Mouse (Mus musculus): ENCODE measurements around the gene Rnf40.

Rnf40 gene

DNA sequence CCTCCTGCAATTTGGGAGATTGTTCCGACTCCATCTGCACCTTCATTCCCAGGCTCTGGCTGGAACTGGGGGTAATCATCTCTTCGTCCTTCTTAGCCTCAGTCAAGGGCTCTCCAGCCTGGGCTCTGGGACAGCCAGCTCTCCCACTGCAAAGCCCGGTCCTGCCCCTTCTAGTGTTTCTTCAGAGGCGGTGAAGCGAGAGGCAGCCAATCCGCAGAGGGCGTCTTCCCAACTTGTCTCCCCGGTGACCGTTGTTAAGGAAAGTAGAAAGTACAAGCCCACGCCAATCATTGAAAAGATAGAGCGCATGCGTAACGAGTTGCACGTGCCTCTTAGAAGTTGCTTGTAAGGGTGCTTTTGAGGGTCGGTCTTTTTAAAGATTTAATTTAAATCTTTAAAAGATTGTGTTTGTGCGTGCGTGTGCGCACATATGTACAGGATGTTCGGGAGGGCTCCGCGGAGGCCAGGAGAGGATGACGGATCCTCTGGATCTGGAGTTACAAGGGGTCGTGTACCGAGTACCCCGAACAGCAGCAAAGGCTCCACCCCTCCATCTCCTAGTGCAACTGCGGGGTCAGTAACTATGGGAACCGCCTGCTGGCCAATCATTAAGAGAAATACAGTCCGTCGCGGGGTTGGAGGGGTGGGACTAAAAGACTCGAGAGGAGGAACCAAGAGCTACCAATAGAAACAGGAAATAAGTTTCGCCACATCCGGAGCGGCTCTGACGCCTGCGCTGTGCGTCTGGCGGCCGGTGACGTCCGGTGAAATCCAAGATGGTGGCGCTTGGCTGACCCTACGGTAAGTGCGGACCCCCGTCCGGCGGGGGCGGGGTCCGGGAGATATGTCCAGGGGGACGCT lies at the start of gene Rnf40, which contains the start of gene Ccdc189:
TSS of gene Rnf40 (plus strand) at position 757 of the 861 bp plus-strand sequence.
TSS of gene Ccdc189 (minus strand) at position 585 of the 861 bp plus-strand sequence.
- in situ Hi-C loops (cut with MboI, MseI), result no loop called here

DNA sequence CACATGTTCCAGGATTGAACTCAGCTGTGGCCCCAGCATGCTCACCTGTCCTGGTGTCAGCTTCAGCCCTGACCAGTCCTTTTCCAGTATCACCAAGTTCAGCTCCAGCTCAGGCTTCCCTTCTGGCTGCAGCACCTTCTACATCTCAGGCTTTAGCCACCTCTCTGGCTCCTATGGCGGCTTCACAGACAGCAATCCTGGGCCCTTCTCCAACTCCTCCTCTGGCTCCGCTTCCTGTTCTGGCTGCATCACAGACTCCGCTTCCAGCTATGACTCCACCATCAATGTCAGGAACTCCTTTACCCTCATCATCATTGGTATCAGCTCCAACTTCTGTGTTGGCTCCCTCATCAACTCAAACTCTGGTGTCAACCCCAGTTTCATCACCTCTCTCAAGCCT lies 46.9 kb upstream of the Rnf40 start:
- in situ Hi-C loops (cut with MboI, MseI), result loop anchor here (25.0 kb wide), 1 partner anchor 229 kb away; no protein-coding TSS in a partner anchor

DNA sequence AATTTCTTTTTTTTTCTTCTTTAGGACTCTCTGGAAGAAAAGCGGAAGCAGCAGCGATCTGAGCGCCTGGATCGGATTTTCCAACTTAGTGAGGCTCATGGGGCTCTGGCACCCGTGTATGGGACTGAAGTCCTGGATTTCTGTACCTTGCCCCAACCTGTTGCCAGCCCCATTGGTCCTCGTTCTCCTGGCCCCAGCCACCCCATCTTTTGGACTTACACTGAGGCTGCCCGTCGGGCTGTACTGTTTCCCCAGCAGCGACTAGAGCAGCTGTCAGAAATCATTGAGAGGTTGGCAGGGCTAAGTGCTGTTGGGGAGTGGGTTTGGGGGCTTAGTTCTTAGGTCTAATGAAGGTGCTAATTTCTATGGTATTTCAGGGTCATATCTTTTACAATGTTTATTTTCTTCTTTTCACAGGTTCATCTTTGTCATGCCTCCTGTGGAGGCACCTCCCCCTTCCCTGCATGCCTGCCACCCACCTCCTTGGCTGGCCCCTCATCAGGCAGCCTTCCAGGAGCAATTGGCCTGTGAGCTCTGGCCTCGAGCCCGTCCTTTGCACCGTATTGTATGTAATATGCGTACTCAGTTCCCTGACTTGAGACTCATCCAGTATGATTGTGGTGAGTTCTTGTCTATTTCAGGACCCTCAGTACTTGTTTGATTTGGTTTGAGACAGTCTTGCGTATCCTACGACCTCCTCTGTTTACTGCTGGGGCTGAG lies 39.3 kb upstream of the Rnf40 start:
- in situ Hi-C loops (cut with MboI, MseI), result loop anchor here (25.0 kb wide), 1 partner anchor 237 kb away; no protein-coding TSS in a partner anchor

DNA sequence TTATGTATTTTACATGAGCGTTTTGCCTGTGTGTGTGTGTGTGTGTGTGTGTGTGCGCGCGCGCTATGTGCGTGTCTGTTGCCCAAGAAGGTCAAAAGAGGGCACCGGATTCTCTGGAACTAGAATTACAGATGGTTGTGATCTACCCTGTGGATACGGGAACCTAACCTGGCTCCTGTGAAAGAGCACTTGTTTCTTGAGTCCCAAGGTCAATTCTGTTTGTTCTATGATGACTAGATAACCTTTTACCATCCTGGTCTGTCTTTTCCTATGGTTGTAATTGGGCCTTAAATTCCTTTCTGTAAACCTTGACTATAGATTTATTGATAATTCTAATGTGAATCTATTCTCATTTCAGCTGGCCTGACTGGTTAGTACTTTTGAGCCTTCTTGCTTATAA lies 37.0 kb upstream of the Rnf40 start:
- in situ Hi-C loops (cut with MboI, MseI), result no loop called here

DNA sequence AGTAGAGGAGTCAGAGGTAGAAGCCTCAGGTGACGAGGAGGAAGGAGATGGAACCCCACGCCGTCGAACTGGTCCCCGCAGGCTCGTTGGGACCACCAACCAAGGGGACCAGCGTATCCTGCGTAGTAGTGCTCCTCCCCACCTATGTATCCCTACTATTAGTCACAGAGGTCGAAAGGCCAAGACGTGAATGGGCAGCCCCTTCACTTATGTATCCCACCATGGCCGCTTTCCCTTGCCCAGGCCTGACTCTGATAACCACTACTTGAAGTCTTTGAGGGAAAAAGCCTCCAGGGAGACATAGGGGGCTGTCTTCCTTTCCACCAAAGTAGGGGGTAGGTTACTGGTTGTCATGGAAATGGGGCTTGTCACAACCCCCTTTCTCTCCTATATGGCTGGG lies 28.0 kb upstream of the Rnf40 start:
- in situ Hi-C loops (cut with MboI, MseI), result no loop called here

DNA sequence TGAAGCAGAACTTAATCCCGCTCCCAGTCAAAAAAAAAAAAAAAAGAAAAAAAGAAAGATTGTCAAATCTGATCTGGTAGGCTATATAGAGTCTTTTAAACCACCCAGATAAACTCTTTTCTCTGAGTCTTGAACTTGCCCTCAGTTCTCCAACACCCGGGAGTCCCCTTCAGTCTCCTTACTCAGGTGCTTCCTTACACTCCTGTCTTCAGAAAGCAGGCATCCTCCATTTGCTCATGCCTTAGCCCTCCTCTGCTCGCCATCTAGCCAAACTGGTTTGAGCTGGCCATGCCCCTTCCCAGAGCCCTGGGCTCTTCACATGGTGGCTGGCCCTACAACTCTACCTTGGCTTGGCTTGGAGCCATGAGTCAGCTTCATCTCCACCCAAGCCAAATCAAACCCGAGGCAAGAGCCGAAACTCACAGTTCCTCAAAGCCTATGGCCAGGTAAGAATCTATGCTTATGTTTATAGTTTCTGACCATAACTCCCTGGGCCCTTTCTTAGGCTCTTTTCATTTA lies 27.2 kb upstream of the Rnf40 start, which contains the start of gene Tmem265:
TSS of gene Tmem265 (plus strand) at position 51 of the 519 bp plus-strand sequence.
- in situ Hi-C loops (cut with MboI, MseI), result no loop called here

DNA sequence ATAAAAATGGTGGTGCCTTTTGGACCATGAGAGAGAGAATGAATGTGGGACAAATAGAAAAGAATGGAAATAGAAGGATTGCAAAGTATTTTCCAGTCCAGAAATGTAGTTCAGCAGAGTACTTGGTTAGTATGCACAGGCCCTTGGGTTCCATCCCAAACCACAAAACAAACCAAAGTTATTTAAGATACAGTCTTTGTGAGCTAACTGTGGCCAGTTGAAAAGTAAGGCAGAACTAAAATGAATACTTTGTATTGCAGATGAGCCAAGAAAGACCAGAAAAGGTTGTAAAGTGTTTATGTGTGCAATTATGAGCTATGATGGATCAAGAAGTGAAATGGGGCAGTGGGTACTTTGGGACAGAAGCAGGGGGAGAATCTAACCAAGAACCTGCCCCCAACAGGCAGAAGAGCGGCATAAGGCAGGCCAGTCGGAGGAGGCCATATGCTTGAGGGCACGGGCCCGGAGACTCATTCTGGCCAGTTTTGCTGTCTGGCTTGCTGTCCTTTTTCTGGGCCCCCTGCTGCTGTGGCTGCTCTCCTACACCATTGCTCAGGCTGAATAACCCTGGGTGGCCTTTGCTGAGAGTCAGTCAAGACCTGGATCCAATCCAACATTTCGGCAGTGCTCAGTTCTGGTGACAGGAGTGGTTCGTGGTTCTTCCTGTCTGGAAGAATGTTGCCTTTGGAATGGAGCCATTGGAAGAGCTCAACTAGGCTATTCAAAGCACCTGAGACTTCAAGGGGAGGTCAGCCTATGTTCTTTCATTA lies 24.0 kb upstream of the Rnf40 start:
- in situ Hi-C loops (cut with MboI, MseI), result no loop called here

DNA sequence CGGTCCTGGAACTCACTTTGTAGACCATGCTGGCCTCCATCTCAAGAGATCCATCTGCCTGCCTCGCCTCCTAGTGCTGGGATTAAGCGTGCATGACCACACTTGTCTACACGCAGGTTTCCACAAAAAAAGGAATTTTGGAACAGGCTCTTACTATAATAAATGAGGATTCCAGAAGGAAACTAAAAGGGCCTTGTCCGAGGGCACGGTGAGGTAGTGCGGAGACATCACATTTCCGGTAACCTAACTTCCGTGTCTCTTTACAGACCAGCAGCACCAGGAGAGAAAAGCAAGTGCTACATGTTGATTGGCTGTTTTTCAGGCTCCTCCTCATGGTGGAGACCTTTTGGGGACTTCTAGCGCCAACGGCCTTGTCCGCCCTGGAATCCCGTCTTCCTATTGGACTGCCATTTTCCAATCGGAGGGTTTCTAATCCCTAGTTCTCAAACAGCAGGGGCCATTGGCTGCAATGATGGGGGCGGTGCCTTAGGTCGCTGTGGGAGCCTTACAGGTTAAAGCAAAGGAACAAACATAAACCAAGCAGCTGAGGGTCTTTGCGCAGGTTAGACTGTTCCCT lies 15.6 kb upstream of the Rnf40 start, which contains the start of gene Phkg2:
TSS of gene Phkg2 (plus strand) at position 446 of the 577 bp plus-strand sequence.
- in situ Hi-C loops (cut with MboI, MseI), result no loop called here

DNA sequence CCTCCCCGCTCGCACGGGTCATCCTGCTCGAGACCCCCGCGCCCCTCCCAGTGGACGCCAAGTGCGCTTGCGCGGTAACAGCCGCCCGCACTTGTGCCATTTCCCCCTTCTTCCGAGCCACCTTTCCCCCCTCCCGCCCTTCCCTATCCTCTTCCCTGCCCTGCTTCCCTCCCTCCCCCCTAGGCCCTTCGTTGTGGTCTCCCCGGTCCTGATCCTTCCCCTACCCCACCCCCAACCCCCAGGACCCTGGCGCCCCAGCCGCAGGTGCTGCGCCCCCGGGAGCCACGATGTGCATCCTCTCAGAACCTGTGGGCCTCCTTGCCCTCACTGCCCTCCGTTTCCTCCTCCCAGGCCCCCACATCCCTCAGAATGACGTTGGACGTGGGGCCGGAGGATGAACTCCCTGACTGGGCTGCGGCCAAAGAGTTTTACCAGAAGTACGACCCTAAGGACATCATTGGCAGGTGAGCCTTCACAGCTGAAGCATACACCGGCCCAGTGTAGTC lies 15.0 kb upstream of the Rnf40 start:
- in situ Hi-C loops (cut with MboI, MseI), result no loop called here

DNA sequence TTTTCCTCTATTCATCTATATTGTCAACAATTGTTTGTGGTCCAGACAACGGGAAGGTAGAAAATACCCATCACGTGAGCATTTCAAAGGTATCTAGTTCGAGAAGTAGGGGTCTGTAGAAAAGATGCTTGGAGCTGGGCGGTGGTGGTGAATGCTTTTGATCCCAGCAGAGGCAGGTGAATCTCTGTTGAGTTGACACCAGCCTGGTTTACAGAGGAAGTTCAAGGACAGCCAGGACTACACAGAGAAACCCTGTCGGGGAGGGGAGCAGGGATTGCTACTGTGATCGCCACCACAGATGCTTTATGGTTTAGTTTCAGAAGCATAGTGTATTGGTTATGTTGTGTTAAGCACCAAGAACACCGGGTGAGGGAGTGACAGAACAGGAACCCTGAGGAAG lies 14.5 kb upstream of the Rnf40 start:
- in situ Hi-C loops (cut with MboI, MseI), result no loop called here

DNA sequence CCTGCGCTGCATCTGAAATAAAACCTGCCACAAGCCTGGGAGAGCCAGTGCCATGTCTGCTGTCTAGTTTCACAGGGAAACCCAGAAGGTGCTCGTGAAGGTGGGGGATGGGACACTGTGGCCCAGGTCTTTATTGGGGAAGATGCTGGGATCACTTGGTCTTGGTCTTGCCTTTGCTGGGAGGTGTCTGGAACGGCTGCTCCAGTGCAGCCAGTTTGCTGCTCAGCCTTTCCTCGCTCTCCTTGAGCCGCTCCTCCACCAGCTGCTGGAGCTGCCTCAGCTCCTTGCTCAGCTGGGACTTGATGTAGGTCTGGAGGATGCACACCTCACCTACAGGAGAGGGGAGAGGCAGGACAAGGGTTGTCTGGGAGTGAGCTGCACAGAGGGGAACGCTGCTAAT lies 5.3 kb upstream of the Rnf40 start:
- in situ Hi-C loops (cut with MboI, MseI), result no loop called here

DNA sequence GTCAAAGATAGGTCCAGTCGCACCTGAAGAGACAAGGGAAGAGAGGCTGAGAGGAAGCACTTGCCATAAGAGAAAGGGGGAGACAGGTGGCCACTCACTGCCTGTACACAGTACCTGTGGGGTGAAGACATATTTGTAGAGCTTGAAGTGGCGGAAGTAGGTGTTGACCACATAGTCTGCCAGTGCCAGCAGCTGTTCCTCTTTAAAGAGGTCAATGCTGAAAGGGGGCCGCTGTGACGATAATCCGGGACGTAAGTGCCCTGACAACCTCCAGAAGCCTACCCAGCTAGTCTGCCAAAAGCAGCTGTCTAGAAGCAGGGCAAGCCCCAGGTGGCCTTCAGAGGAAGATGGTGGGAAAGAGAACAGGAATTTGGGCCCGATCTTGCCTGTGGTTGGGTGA lies 3.5 kb upstream of the Rnf40 start:
- in situ Hi-C loops (cut with MboI, MseI), result no loop called here

DNA sequence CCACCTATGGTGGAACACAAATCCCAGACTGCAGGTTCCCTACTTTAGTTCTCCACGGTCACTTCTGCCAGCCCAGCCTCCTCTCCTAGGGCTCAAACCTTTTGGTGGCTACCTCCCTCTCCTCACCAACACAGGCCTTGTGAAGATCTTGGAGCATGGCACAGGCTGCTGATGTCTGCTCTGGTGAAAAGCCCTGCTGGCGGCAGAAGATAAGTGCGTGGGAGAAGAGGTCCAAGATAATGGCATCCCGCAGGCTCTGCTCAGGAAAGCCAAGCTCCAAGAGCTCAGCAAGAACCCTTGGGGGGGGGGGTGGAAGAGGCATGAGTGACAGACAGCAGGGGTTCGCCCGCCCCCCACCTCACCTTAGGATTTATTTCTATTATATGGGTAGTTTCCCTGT lies 2.4 kb upstream of the Rnf40 start:
- in situ Hi-C loops (cut with MboI, MseI), result no loop called here

DNA sequence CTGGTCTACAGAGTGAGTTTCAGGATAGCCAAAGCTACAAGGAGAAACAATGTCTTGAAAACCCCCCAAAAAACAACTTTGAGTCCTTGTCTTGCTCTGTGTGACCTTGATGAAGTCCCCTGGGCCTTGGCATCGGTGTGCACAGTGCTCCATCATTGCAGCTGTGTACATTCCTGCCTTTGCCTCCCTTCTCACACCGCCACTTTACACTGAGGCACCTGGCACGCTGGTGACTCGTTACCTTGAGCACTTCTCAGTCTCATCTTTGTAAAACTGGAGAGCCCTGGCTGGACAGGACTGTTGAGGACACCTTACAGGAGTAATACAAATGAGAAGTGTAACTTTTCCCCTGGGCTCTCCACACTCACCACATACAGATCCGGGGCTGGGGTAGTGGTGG lies 1.4 kb upstream of the Rnf40 start:
- in situ Hi-C loops (cut with MboI, MseI), result no loop called here

DNA sequence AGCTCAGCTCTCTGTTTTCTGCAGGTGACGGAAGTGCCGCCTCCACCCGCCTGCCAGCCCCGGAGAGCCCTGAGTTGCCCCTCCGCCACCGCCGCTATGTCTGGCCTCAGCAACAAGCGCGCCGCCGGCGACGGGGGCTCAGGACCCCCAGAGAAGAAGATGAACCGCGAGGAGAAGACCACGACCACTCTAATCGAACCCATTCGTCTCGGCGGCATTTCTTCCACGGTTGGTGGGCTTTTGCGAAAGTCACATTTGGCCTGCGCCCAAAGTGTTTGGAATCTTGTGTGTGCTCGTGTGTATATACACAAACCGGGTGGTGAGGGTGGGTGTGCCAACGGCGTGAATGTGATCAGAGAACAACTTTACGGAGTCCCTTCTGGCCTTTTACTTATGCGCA lies 334 bp downstream of the Rnf40 start:
- in situ Hi-C loops (cut with MboI, MseI), result no loop called here

DNA sequence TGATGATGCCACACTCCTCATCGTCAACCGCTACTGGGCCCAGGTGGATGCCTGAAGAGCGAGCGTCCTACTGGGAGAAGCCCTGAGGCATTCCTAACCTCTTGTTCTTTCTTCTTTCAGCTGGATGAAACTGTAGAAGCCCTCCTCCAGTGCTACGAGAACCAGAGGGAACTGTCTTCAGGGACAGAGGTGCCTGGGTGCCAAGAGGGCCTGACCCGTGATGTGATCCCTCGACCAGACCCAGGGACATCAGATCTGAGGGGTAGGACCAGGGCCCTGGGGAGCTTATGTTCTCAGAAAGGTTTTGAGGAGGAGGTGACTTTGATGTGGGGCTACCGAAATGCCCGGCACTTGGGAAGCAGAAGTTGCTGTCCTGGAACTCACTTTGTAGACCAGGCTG lies 1.1 kb downstream of the Rnf40 start:
- in situ Hi-C loops (cut with MboI, MseI), result no loop called here

DNA sequence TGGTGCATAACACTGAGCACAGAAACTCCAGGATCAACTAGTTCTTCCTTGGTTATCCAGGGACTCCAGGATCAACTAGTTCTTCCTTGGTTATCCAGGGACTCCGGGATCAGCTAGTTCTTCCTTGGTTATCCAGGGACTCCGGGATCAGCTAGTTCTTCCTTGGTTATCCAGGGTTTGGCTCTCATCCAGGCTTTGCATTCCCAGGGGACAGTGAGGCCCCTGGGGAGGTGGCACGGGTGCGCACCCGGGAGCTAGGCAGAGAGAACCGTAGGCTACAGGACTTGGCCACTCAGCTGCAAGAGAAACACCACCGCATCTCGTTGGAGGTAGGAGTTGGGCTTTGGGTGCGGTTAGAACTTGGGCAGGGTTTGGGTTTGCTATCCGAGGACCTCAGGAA lies 2.5 kb downstream of the Rnf40 start:
- in situ Hi-C loops (cut with MboI, MseI), result no loop called here

DNA sequence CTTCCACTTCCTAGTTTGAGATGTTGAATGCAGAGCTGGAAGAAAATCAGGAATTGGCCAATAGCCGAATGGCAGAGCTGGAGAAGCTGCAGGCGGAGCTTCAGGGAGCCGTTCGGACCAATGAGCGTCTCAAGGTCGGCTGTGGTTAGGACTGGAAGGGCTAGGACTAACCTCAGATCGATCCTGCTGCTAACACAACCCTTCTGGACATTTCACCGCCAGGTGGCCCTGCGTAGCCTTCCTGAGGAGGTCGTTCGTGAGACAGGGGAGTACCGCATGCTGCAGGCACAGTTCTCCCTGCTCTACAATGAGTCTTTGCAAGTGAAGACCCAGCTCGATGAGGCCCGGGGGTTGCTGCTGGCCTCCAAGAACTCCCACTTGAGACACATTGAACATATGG lies 4.0 kb downstream of the Rnf40 start:
- in situ Hi-C loops (cut with MboI, MseI), result no loop called here

DNA sequence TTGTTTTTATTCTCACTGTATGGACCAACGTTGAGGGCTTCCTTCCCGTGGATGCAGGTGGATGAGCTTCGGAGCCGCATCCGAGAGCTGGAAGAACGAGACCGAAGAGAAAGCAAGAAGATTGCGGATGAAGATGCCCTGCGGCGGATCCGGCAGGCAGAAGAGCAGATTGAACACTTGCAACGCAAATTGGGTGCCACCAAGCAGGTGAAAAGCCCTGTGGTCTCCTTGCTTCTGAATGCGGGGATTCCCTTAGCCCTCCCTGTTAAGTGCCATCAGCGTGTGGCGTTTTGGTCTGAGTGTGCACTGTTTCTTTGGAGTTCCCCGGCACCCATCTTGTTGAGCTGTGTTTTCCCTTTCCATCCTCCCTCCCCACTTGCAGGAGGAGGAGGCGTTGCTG lies 8.2 kb downstream of the Rnf40 start:
- in situ Hi-C loops (cut with MboI, MseI), result loop anchor here (5.0 kb wide), 1 partner anchor 61 kb away; no protein-coding TSS in a partner anchor

DNA sequence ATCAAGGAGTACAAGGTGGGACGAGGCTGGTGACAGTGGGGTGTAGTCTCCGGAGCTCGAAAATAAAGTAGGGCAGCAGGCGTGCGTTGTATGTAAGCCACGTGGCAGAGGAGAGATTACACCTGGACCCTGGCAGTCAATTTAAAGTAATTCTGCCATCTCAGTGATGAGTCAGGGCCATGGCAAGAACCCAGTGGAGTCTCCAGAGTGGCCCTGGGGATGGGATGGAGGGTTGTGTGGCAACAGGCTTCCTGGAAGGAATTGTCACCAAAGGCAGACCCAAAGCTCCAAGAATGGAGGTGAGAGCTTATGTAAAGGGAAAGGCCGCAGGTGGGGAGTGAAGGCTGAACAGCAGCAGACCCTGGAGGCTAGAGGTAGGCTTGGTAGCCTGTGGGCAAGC lies 12.0 kb downstream of the Rnf40 start:
- in situ Hi-C loops (cut with MboI, MseI), result no loop called here

DNA sequence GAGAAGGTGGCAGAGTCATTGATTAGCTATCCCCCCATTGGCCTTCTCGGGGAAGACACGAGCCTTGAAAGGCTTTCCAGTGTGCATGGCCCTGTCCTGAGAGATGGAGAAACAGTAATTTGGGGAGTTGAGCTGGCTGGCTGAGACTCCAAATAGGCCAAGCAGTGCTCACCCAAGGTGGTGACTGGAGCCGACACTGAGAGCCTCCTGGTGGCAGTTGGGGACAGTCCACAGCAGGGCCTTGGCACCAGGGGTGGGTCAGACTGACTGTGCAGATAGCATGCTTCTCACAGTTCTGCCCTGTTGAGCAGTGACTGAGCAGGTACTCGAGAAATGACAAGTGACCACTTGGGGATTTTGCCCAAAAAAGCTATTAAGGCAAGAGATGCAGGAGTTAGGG lies 13.2 kb downstream of the Rnf40 start:
- in situ Hi-C loops (cut with MboI, MseI), result no loop called here
